Mouse (Mus musculus): Measurements from ENCODE around the gene Gde1. TPM values are rescaled to one million over a fixed set of nuclear protein-coding genes. Genes with fewer than 3 reads are reported as not detected.

The Gde1 gene
- polyA plus RNA-seq, 1 experiment from 2014 or later: 104 TPM

DNA sequence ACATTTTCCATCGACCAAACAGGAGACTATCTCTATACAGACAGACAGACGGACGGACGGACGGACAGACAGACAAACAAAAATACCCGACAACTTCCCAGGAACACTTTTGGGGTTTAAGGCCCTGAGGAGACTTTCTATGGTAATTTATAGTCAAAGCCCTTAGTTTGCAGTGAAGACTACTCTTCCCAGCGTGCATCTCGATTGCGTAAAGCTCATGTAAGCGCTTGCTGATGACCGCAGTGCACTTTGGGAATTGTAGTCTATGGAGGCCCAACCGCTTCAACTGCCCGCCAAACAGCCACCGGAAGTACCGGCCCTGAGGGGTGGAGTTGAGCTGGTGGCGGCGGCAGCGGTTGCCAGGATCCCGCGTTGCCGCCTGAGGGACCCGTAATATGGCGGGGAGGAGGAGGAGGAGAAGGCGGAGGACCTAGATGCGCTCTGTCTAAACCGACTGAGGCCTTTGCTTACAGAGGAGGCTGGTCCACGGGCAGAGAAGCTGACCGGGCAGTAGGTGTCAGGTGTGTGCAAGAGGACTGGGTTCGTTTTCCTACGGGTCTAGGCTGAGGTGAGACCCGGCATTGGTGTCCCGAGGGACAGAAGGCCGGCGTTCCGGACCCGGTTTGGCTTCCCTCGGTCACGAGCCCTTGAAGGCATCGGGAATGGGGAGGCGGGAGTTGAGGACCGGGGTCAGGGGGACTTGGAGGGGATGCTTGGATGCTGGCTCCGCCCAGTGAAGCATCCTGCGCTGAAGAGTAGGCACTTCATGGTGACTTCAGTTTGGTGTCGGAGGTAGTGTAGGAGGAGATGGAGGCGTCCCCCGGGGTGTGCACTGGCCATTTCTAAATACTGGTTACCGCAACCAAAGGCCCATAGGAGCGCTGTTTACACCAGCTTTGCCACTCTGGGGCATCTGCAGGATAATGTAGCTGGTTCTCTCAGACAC lies 6.9 kb upstream of the Gde1 start, which contains the start of gene Ccp110:
Ccp110 (plus strand) TSS at position 325 of the 946 bp plus-strand sequence.
- Histone ChIP-seq H3K4me2 (replicated peaks; ENCODE audit: low read depth, low read length) (peak within 1 kb of the TSS; percentile 83), H3K4me3 (ENCODE audit: low read depth, low read length) (peak within 1 kb of the TSS; percentile 55), H3K4me1 (ENCODE audit: control insufficient read depth, insufficient read depth, low read length) (peaks cover 6% of the 10 kb centered on the region; the same call in 1 of the 2 replicates), H3K9ac (replicated peaks; ENCODE audit: low read depth, low read length) (peak within 1 kb of the TSS; percentile 15), H3K36me3 (ENCODE audit: control insufficient read depth, insufficient read depth, low read length) (no peaks in the 10 kb centered on the region; the same call in 1 of the 2 replicates), H3K9me3 (ENCODE audit: control insufficient read depth, low read depth, low read length) (no peaks in the 10 kb centered on the region), H3K27ac (ENCODE audit: low read length) (no peak within 1 kb of the TSS), H3K27me3 (ENCODE audit: control insufficient read depth, insufficient read depth, low read length) (no peaks in the 10 kb centered on the region)
- peak; percentile 96 for ATAC-seq (ENCODE audit: insufficient number of reproducible peaks, insufficient read depth, low FRiP score, low read depth)
- WGBS: under 1% methylated on average over 48 of the region's 48 CpGs

DNA sequence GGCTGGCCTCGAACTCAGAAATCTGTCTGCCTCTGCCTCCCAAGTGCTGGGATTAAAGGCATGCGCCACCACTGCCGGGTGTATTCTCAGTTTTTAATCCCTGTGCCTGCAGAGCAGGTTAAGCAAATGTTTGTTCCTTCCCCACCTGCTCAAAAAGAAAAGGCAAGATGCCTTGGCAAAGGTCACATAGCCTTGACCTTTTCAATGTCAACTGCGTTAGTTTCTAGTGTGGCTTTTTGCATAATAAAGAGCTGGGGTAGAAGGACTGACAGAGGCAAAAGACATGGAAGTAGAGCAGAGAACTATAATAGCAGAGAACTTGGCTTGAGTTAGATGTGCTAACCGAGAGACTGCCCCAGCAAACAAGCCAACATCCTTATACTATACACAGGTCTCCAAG lies 5.2 kb upstream of the Gde1 start:
- WGBS: 71% methylated on average over 5 of the region's 5 CpGs
- H3K9me3 ChIP-seq (ENCODE audit: control insufficient read depth, low read depth, low read length): no peaks in the 10 kb centered on the region
- H3K27me3 ChIP-seq (ENCODE audit: control insufficient read depth, insufficient read depth, low read length): no peaks in the 10 kb centered on the region
- peaks cover 6% of the 10 kb centered on the region; the same call in 1 of the 2 replicates for H3K4me1 ChIP-seq (ENCODE audit: control insufficient read depth, insufficient read depth, low read length)
- no peak overlapping the region for H3K27ac ChIP-seq (ENCODE audit: low read length)
- H3K9ac ChIP-seq (replicated peaks; ENCODE audit: low read depth, low read length): no peak overlapping the region
- H3K36me3 ChIP-seq (ENCODE audit: control insufficient read depth, insufficient read depth, low read length): no peaks in the 10 kb centered on the region
- no peak for ATAC-seq (ENCODE audit: insufficient number of reproducible peaks, insufficient read depth, low FRiP score, low read depth)
- no peak overlapping the region for H3K4me3 ChIP-seq (ENCODE audit: low read depth, low read length)
- no peak overlapping the region for H3K4me2 ChIP-seq (replicated peaks; ENCODE audit: low read depth, low read length)

DNA sequence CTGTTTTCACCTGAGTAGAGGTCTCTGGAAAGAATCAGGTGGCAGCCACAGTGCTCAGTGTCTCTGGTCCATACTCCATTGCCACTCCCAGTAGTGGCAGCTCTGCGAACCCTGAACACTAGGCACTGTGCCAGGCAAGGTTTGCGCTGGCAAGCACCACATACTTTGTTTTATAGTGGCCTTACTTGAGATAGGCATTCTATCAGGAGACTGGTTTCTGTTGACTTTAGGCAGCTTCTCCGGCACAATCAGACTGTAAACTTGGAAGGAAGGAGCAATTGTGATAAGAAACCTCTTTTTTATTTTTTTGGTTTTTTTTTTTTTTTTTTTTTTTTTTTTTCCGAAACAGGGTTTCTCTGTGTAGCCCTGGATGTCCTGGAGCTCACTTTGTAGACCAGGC lies 2.4 kb upstream of the Gde1 start:
- Histone ChIP-seq H3K4me1 (ENCODE audit: control insufficient read depth, insufficient read depth, low read length) (peaks cover 19% of the 10 kb centered on the region), H3K9me3 (ENCODE audit: control insufficient read depth, low read depth, low read length) (no peaks in the 10 kb centered on the region), H3K27me3 (ENCODE audit: control insufficient read depth, insufficient read depth, low read length) (no peaks in the 10 kb centered on the region), H3K4me2 (replicated peaks; ENCODE audit: low read depth, low read length) (no peak overlapping the region), H3K9ac (replicated peaks; ENCODE audit: low read depth, low read length) (no peak overlapping the region), H3K27ac (ENCODE audit: low read length) (no peak overlapping the region), H3K4me3 (ENCODE audit: low read depth, low read length) (no peak overlapping the region), H3K36me3 (ENCODE audit: control insufficient read depth, insufficient read depth, low read length) (no peaks in the 10 kb centered on the region)
- no peak for ATAC-seq (ENCODE audit: insufficient number of reproducible peaks, insufficient read depth, low FRiP score, low read depth)
- WGBS: 77% methylated on average over 4 of the region's 4 CpGs

DNA sequence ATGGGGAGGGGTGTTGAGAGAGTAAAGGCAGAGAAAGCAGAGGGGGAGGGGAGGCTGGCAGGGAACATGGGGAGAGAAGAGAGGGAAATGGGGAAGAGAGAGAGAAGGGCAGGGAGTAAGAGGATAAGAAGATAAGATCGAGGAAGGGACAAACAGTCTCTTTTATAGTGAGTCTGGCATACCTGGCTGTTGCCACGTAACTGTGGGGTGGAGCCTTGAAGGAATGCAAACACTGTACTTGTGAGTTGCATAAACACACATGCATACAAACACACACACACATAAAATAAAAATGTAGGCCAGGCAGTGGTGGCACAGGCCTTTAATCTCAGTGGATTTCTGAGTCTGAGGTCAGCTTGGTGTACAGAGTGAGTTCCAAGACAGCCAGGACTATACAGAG lies 1.6 kb upstream of the Gde1 start:
- no peaks in the 10 kb centered on the region for H3K9me3 ChIP-seq (ENCODE audit: control insufficient read depth, low read depth, low read length)
- H3K4me1 ChIP-seq (ENCODE audit: control insufficient read depth, insufficient read depth, low read length): peaks cover 17% of the 10 kb centered on the region
- no peak overlapping the region for H3K9ac ChIP-seq (replicated peaks; ENCODE audit: low read depth, low read length)
- no peak overlapping the region for H3K27ac ChIP-seq (ENCODE audit: low read length)
- H3K36me3 ChIP-seq (ENCODE audit: control insufficient read depth, insufficient read depth, low read length): no peaks in the 10 kb centered on the region
- H3K4me2 ChIP-seq (replicated peaks; ENCODE audit: low read depth, low read length): no peak overlapping the region
- WGBS: 61% methylated on average over 2 of the region's 2 CpGs
- no peaks in the 10 kb centered on the region for H3K27me3 ChIP-seq (ENCODE audit: control insufficient read depth, insufficient read depth, low read length)
- no peak overlapping the region for H3K4me3 ChIP-seq (ENCODE audit: low read depth, low read length)
- ATAC-seq (ENCODE audit: insufficient number of reproducible peaks, insufficient read depth, low FRiP score, low read depth): no peak

DNA sequence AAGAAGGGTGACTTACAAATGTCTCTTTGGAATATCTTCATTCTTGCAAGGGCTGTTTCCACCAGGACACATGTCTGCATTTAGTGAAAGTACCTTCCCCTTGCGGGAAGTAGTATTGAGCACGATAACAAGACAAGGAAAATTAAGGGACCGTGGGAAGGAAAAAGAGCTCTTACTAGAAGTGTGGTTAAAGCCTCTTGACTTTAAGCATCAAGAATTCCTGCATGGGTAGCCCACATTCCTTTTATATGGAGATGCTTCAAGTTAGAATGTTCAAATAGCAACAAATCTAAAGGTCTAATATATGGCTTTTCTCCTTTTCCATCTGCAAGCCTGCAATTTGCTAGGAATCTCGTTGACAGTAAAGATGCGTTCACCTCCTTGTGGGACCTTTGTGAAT lies 910 bp upstream of the Gde1 start:
- Histone ChIP-seq H3K36me3 (ENCODE audit: control insufficient read depth, insufficient read depth, low read length) (no peaks in the 10 kb centered on the region), H3K4me2 (replicated peaks; ENCODE audit: low read depth, low read length) (no peak overlapping the region), H3K27ac (ENCODE audit: low read length) (no peak overlapping the region), H3K9ac (replicated peaks; ENCODE audit: low read depth, low read length) (no peak overlapping the region), H3K9me3 (ENCODE audit: control insufficient read depth, low read depth, low read length) (no peaks in the 10 kb centered on the region), H3K4me3 (ENCODE audit: low read depth, low read length) (no peak overlapping the region), H3K27me3 (ENCODE audit: control insufficient read depth, insufficient read depth, low read length) (no peaks in the 10 kb centered on the region), H3K4me1 (ENCODE audit: control insufficient read depth, insufficient read depth, low read length) (peaks cover 17% of the 10 kb centered on the region)
- 92% methylated on average over 5 of the region's 5 CpGs for WGBS
- ATAC-seq (ENCODE audit: insufficient number of reproducible peaks, insufficient read depth, low FRiP score, low read depth): no peak

DNA sequence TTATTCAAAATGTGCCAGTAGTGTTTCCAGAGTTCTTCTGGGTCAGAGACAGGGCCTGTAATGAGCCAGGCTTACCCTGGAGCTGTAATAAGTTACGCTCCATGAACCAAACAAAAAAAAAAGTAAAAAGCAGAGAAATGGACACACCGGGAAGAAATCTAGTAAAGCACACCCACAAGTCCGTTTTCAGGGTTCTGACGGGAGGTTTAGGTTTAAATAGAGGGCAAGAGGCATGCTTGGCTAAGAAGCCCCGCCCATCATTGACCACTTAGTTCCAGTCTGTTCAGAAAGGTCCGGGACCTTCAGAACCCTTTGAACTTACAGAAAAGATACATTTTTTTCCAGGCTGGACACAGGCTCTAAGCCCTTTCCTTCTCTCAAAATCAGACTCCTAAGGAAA lies 473 bp upstream of the Gde1 start:
- WGBS: 26% methylated on average over 6 of the region's 6 CpGs
- no peak overlapping the region for H3K9ac ChIP-seq (replicated peaks; ENCODE audit: low read depth, low read length)
- H3K4me1 ChIP-seq (ENCODE audit: control insufficient read depth, insufficient read depth, low read length): peaks cover 17% of the 10 kb centered on the region
- no peaks in the 10 kb centered on the region for H3K9me3 ChIP-seq (ENCODE audit: control insufficient read depth, low read depth, low read length)
- ATAC-seq (ENCODE audit: insufficient number of reproducible peaks, insufficient read depth, low FRiP score, low read depth): no peak
- H3K4me2 ChIP-seq (replicated peaks; ENCODE audit: low read depth, low read length): peak overlapping the region; percentile 68
- no peaks in the 10 kb centered on the region for H3K36me3 ChIP-seq (ENCODE audit: control insufficient read depth, insufficient read depth, low read length)
- no peaks in the 10 kb centered on the region for H3K27me3 ChIP-seq (ENCODE audit: control insufficient read depth, insufficient read depth, low read length)
- H3K27ac ChIP-seq (ENCODE audit: low read length): no peak overlapping the region
- H3K4me3 ChIP-seq (ENCODE audit: low read depth, low read length): peak overlapping the region; percentile 92

DNA sequence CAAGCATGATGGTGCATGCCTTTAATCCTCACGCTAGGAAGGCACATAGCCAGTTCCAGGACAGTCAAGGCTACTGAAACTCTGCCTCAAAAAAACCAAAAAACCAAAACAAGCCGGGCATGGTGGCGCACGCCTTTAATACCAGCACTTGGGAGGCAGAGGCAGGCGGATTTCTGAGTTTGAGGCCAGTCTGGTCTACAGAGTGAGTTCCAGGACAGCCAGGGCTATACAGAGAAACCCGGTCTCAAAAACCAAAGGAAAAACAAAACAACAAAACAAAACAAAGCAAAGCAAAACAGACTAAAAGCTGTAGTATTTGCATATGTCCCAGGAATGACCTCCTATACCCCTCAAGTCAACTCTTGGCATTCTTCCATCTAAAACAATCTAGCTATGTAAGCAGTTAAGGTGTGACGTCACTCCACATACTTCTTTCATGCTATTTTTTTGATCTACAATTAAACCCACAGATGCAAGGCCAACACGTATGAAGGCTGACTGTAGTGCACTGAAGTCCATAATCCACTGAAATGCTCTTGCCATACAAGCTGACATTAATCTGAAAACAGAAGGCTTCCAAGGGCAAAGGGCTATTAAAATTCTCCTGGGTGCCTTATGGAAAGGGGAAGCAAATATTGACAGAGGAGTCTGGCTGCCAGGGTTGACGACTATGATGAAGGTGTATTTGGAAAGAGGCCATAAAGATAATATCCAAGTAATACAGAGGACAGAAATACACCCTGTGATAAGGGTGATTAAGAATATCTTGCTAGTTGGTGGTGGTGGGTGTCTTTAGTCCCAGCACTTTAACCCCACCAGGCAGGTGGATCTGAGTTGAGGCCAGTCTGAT lies 1.4 kb downstream of the Gde1 start:
- peak; percentile 35; the same call in 1 of the 2 replicates for ATAC-seq (ENCODE audit: insufficient number of reproducible peaks, insufficient read depth, low FRiP score, low read depth)
- H3K36me3 ChIP-seq (ENCODE audit: control insufficient read depth, insufficient read depth, low read length): no peaks in the 10 kb centered on the region
- H3K4me3 ChIP-seq (ENCODE audit: low read depth, low read length): peak overlapping the region; percentile 92
- H3K4me2 ChIP-seq (replicated peaks; ENCODE audit: low read depth, low read length): peak overlapping the region; percentile 68
- peaks cover 17% of the 10 kb centered on the region for H3K4me1 ChIP-seq (ENCODE audit: control insufficient read depth, insufficient read depth, low read length)
- no peaks in the 10 kb centered on the region for H3K9me3 ChIP-seq (ENCODE audit: control insufficient read depth, low read depth, low read length)
- H3K27me3 ChIP-seq (ENCODE audit: control insufficient read depth, insufficient read depth, low read length): no peaks in the 10 kb centered on the region
- H3K27ac ChIP-seq (ENCODE audit: low read length): no peak overlapping the region
- H3K9ac ChIP-seq (replicated peaks; ENCODE audit: low read depth, low read length): peak overlapping the region; percentile 76
- 74% methylated on average over 9 of the region's 9 CpGs for WGBS

DNA sequence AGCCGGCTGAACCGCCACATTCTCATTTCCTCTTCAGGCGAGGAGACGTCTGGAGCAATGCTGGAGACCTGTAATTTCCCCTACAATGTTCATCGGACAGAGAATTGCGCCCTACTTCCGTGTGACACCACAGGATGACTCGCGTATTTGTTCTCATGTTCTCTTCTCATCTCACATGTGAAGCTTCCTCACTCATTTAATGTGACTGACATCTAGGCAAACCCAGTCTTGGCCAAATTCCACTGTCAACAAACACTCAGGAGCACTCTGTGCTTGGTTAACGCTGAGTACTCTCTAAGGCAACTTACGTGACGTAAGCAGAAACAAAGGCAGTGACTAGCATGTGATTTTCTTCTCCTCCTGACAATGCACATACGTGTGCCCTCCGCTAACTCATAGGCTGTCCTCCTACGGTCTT lies 2.4 kb downstream of the Gde1 start:
- H3K4me2 ChIP-seq (replicated peaks; ENCODE audit: low read depth, low read length): no peak overlapping the region
- peaks cover 17% of the 10 kb centered on the region for H3K4me1 ChIP-seq (ENCODE audit: control insufficient read depth, insufficient read depth, low read length)
- H3K4me3 ChIP-seq (ENCODE audit: low read depth, low read length): no peak overlapping the region
- H3K27me3 ChIP-seq (ENCODE audit: control insufficient read depth, insufficient read depth, low read length): no peaks in the 10 kb centered on the region
- H3K27ac ChIP-seq (ENCODE audit: low read length): no peak overlapping the region
- ATAC-seq (ENCODE audit: insufficient number of reproducible peaks, insufficient read depth, low FRiP score, low read depth): no peak
- no peaks in the 10 kb centered on the region for H3K36me3 ChIP-seq (ENCODE audit: control insufficient read depth, insufficient read depth, low read length)
- WGBS: 88% methylated on average over 15 of the region's 15 CpGs
- no peak overlapping the region for H3K9ac ChIP-seq (replicated peaks; ENCODE audit: low read depth, low read length)
- no peaks in the 10 kb centered on the region for H3K9me3 ChIP-seq (ENCODE audit: control insufficient read depth, low read depth, low read length)

Data from stomach, embryonic 14.5 days (tissue).